Mouse (Mus musculus) telencephalon, adult 2 months (tissue): Measurements from ENCODE around the gene Wwc1.

ENCODE experiments used
- DNase-seq: peaks from one replicate; pipeline ENCODE4 v3.0.0-alpha.2; 2011; ENCODE audit warnings: low read depth, low spot score

The Wwc1 gene

DNA sequence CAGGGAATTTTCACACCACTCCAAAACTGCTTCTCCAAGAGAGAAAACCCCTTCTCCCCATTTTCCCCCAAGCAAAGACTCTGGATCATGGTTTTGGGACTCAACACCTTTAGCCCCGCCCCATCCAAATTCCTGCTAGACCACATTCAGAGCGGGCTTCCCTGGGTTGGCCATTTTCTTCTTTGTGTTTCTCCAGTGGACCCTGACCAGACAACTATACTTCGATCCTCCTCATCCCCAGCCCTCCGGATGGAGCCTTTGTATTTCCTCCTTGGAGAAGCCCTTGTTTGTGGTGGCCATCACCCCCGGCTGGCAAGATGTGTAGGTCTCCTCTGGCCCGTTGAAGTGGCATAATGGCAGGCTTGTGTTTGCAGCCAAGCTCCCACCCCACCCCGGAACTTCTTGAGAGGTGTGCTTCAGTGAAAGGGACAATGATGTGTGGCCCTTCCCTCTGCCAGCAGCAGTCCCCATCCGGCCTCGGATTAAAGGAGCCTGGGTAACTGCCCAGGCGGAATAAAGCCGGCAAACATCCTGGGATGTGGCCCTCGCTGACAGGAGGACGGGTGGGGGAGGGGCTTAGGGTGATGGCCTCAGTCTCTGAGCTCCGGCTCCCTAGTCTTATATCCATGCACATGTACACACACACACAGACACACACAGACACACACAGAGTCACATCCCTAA is 46.8 kb downstream of the Wwc1 start:
- DNase-seq: no peak

DNA sequence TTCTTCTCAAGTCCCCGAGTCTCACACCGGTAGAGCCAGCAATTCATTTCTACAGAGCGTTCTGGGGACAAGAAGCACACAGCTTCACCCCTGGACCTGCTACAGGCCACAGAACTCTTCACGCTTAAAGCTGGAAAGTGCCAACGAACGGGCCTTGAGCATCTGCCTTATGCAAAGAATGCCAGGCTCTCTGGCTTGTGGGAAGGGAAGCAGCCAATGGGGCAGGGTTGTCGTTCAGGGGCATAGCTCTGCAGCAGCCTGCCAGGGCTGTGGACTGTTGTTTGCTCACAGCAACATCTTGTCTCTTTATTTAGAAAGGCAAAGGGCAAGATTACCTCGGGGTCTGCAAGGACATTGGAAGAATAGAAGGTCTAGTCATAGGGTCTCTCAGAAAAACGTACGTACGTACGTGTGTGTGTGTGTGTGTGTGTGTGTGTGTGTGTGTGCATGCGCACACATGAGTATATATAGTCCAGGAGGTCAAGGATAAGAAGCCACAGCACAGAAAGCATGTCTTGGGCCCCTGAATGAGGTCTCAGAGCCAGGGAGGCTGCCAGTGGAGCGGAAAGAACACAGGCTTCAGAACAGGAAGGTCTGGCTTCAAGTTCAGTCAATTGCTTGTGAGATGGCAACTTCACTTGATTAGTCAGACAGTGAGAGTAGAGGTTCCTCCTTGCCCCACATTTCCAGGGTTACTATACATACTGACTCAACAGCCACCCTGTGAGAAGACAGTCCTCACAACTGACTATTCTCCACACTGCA is 48.0 kb downstream of the Wwc1 start:
- no peak for DNase-seq

DNA sequence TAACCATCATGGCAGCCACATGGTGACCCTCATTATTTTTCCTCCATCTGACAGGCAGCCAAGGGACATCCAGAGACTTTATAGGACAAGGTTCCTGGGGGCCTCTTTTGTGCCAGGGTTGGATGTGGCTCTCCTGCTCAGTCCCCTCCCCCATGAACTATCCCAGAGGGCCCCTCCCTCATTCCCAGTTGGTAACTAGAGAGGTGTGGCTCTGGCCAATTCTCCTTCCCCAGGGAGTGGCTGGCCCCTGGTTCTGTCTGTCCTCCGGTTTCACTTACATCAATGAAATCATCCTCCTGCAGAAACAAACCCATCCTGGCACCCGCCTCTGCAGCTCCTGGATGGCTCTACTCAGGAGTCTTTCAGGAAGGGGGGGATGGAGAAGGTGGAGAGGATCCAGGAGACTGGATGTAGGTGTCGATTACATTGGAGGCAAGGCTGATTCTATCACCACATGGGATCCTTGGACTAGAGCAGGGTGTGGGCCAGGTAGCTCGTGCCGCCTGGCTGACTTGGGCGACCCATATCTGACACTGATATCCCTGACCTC is 49.7 kb downstream of the Wwc1 start:
- no peak for DNase-seq

DNA sequence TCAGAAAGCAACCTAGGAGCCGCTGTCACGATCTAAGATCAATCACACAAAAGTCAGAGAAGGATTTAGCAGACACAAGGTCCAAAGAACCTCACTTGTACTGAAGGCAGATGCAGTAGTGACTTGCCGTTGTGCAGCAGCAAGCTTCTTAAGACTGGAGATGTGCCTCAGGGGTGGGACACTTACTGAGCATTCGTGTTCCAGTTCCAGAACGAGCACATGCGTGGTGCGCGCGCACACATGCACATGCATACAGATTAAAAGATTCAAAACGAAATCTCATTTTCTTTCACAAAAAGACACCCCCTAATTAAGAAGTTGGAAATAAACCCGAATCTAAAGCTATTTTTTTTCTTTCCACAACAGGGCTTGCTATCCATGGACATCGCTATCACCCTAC is 51.9 kb downstream of the Wwc1 start:
- no peak for DNase-seq

DNA sequence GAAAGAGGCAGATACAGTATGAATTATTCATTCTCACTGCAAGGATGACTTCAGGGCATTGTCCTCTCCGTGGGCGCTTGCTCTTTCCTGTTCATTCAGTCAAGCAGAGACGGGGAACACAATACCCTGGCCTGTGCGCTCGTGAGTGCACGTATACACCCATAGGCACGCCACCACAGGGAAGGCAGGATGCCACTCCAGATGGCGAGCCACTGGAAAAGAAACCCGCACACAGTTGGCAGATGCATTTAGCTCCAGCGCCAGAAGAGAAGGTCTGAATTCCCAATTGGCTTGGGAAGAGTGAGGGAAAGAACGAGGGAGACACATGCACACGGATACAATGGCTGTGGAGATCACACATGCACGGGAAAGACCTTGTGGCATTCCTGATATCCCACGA is 53.0 kb downstream of the Wwc1 start:
- DNase-seq: peak; percentile 64

DNA sequence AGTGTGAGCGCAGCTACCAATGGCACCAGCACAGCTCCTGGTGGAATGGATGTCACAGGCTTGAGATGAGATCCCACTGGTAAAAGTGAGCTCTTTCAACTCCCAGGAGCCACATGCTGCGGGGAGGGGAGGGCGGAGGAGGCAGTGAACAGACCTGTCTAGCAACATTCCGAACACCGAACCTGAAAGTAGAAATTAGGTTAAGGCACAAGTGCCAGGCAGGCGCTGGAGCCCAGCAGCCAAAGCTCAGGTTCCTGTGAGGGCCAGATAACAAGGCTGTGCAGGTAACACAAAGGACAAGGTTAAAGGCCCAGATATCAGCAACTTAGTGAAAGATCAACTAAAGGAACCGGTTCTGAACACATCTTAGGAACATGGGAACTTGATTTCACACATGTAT is 54.7 kb downstream of the Wwc1 start:
- no peak for DNase-seq

DNA sequence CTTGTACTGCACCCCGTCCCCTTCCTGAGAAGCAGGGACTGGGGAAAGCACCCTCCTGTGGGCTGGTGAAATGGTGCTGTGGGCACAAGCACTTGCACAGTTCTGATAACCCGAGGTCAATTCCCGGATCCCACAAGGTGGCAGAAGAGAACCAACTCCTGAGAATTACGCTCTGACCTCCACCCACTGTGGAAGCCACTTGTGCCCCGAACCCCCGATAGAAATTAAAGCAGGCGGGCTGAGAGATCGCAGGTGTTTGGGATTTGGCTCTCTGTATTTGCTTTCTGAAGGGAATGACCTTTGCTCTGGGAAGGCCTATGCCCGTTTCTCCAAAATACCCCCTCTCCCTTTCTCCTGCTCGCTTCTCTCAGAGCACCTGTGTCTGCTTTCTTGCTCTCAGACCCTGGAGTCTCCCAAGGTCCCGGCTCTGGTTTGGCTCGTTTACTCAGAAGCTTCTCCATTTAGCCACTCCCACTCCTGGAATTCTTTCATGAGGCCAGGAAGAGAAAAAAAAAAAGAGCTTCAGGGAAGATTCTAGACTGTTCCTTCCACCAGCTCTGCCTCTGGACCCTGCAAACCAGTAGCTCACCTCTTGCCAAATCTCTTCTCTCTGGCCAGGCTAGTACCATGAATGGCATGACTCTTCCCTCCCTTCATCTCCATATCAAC is 58.0 kb downstream of the Wwc1 start:
- DNase-seq: no peak

DNA sequence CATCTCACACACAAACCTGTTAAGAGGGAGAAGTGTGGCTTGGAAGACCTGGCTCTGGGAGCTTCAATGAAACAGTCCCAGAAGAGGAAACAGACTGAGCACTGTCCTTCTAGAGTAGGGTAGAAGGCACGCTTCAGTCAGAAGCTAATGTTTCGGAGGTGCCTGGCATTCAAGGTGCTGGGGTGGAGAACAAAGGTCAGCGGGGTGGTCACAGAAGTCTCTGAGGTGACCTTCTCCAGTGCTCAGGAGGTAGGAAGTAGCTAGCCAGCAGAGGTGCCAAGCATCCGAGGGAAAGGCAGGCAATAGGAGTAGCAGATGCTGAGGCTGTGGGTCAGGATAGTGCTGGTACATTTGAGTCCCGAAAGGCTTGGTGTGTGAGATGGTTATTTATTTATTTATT is 59.6 kb downstream of the Wwc1 start:
- DNase-seq: no peak

DNA sequence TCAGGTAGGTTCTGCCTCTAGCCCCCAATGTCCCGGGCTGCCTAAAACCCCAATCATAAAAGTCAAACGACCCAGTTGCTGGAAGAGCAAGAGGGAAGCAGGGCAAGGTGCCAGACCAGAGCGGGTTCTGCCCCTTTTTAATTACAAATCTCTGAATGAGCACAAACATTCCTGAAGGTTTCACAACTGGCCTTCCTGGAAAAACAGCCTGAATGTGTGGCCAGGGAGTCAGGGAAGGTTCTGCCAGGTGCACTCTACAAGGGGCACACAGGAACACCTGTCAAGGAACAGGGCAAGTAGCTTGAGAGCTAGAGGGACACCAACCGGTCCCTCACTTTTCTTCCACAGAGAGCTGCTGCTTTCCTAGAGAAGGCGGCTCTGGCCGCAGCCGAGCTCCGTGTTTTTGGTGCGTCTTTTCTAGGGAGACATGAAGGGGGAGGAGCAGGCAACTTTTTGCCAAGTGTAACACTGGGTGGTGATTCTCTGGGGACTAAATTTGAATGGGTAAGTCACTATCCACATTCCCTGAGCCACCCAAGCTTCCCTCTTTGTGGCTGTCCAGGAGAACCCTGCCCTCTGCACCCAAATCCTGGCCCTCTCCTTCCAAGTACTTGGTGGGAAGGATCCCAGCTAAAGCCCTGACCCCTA is 60.3 kb downstream of the Wwc1 start:
- DNase-seq: no peak

DNA sequence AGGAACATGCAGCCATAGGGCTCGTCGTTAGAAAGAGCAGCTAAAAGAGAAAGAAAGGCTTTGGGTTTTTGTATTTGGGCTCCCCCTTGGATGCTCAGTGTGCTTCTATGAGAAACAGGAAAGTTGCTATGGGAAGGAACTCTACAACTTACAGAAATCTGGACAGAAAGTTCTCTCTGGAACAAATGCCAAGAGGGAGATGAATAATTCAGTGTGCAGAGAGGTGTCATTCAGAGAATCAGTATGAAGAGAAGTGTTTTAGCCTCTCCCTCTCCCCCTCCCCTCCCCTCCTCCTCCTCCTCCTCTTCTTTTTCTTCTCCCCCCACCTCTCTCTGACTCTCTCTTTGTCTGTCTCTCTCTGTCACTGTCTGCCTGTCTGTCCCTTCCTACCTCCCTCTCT is 60.9 kb downstream of the Wwc1 start:
- DNase-seq: peak; percentile 75

DNA sequence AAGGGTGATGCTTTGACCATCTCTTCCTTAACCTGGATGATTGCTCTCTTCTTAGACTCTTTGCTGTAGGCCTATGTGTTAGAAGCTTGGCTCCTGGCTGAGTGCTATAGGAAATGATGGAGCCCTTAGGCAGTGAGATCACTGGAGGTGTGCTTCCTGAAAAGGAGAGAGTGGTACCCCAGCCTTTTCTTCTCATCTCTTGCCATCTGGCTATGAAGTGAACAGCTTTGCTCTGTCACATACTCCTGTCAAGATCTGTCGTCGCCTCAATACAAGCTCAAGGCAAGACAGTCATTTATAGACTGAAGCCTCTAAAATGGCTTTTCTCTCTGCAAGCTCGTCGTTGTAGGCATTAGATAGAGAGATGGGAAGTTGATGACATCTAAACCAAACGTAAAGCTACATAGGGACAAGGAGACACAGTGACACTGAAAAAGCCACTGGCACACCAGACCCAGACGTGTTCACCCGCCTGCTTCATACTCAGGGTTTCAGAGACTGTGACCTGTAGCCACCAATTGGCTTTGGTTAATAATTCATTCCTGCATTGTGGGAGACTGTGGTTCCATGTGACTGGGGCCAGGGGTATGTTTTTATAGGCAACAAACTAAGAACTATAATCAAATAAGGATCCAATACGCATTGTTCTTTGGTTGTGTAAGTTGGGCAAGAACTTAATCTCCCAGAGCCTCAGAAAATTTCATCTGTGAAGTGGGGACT is 63.7 kb downstream of the Wwc1 start:
- no peak for DNase-seq

DNA sequence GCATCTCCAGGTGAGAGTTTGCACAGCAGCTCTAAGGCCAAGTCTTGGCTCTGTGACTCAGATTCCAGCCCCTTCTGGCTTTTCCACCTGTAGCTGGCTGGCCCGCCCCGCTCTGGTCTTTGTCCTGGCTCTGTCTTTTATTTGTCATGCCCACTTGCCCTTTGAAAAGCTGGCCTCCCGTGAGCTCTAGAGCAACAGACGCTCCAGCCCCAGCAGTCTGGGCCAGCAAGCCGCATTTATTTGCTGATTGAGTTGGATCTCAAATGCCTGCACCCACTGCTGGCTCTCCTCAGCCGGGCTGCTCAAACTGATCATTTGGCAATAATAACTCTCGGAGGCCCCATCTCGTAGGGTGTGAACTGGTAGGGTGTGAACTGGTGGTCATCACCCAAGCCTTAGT is 64.8 kb downstream of the Wwc1 start:
- no peak for DNase-seq

DNA sequence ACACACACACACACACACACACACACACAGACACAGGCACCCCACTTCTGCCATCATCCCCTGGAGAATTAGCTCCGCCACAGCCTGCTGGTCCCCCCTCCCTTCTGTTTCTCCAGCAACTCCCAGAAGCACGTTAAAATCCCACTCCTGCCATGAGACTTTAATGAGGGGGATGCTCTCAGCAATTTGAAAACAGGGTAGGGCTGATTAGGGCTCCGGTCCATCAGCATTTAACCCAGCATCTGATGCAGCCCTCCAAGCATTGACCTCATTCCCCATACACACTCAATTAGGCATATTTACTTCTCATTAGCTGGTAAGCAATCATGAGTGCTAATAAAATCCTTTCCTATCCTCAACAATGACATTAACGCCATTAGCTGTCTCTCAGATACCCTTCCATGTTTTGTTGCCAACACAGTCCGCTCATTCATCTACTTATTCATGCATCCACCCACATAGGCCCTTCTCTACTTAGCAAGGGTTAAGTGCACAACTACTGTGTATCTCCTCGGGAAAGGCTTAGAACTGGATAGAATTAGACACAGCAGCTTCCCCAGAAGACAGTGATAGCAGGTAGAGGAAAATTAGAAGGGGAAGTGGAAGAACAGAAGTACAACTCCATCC is 66.8 kb downstream of the Wwc1 start:
- no peak for DNase-seq

DNA sequence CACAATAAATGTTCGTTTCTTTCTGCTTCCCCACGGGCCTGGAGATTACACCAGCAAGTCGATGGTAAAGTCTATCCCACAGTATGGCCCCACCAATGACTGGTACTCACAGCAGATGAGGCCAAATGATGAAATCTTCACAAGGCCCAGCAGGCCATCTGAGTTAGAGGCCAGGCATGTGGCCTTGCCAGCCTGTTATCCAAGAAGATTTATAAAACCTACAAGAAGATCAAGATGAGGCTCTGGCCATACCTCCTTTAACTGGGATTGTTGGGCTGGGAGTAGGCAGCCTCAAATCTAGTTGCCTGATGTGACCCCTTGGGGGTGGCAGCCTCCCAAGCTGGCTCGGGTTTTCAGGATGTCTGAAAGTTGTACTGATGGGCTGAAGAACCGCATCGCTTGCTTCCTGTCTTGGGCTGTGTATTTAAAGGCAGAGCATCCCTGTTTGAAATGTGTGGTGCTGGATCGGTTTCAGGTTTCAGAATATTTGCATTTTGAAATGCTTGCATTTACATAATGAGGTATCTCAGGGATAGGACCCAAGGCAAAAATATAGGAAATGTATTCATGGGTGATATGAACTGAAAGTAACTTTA is 75.3 kb downstream of the Wwc1 start:
- DNase-seq: no peak

DNA sequence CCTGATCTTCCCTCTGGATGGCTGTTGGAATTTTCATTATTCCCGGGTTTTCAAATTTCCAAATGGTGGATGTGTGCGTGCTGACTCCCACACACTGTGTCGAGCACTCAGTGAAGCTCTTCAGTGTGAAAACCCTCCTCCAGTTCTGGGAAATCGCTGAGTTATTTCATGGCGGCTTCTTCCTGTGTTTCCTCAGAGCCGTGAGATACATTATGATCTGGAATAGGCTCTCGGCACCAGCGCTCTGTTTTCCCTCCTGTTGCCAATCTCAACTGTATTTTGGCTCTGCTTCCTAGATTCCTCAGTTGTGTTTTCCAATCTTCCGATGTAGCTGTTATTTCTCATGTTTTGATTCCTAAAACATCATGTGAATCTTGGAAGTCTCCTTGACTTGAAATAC is 77.2 kb downstream of the Wwc1 start:
- peak; percentile 83 for DNase-seq

DNA sequence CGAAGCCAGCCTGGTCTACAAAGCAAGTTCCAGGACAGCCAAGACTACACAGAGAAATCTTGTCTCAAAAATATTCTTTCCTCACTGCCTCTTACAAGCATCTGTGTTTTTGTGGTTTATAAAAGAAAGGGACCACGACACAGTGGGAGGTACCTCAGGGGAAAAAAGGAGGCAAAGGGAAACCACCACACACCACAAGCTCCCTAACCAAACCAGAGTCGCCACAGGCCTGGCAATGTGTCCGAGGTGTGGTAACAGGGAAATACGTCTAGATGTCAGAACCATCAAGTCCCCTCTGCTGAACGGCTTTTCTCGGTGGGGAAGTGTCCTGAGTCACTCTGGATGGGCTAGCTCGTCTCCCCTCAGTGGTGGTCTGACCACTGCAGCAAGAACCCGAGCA is 80.4 kb downstream of the Wwc1 start:
- no peak for DNase-seq

DNA sequence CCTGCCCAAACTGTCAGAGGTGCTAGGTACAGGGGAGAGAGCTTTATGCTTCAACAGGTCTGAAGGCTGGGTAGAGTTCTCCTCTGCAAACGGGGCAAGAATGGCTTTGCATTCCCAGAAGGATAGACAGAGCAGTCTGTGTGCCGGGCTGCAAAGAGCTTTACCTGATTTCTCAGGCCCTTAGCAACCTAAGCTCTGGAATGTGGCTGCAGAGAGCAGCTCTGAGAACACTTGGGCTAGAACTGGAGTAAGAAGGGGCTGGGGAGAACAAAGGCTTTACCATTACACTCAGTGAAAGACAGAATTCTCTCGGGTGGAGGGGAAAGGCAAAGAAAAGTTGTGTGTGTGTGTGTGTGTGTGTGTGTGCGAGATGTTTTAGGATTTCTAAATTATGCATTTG is 86.9 kb downstream of the Wwc1 start:
- DNase-seq: no peak

DNA sequence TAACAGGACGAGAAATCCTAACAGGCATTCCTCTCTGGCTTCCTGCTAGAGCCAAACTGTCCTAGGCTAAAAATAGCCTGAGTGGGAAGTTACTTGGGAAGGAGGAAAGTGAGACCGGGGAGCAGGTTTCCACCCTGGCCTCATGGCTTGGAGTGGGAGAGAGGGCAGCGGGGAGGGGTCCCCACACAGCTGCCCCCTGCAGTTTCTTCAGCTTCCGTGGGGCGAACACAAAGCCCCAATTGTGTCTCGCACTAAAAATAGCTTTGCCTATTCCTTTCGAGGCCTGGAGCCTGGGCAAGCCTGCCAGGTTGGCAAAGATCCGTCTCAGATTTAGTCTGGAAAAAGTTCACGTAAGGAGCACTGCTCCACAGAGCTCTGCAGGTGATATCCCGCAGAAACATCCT is 87.3 kb downstream of the Wwc1 start:
- no peak for DNase-seq

DNA sequence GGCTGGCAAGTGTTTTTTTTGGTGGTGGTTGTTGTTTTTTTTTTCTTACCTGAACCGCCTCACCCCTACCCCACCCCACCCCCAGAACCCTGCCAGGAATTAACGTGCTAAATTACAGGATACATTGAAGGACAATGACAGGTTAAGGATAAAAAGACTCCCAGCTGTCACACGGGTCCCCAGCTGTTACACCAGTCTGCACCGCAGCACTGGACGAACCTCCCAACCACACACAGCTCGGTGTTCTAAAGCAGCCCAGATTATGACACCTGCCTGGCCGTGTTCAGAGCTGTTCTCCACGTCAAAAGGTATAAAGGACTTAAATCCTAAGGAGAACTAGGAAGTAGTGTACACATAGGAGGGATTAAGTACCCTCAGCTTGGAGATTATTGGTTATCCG is 88.0 kb downstream of the Wwc1 start:
- no peak for DNase-seq

DNA sequence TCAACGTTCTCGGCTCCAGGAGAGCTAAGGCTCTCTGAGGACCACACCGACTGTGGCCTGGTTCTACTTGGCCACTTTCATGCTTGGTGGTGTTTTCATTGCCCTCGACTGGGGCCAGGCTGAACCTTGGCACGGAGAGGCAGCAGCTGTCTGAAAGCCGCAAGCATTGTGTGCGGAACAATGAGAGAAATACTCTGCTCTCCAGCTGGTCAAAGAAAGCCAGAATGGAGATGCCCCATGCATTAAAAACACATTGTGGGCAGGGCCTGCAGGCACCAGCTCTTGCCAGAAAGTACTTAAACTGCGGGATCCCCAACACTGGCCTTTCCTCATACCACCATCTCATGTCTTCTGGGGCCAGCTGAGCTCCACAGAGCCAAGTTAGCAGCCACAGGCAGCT is 91.5 kb downstream of the Wwc1 start:
- DNase-seq: no peak

DNA sequence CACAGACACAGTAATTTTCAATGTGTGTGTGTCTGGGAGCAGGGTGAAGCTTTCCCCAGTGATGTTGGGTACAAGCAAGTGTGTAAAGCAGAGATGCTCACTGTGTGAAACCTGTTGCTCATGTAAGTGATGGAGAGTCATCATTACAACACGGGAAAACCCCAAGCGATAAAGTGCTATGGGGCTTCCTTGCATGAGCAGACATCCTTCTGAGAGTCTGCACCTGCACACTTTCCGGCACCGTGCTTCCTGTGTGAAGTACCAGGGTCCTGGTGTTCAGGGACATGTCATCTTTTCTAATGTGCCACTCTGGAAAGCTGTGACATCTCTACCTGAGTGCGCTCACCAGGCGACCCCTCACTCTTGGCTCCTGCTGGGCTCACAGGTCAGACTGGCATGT is 97.5 kb downstream of the Wwc1 start:
- no peak for DNase-seq
